Comparison of ENCODE assay signal across 8 mouse cellular contexts in genomic region chr6:88939281-88940089, GRCm38 (mm10). TPM values are rescaled to one million over a fixed set of nuclear protein-coding genes. Genes with fewer than 3 reads are reported as not detected.
DNase-seq lines count a peak whose midpoint lies in the region; ATAC-seq lines count a peak whose summit lies in the region.

No protein-coding gene starts in this region.

- H3K4me2 ChIP-seq in heart, embryonic 13.5 days = peak overlapping the region; percentile 49
- H3K4me2 ChIP-seq in midbrain, embryonic 14.5 days (ENCODE audit: low read length) = peak overlapping the region; percentile 12; the same call in 1 of the 2 replicates

- no peaks in the 10 kb centered on the region for H3K27me3 ChIP-seq in heart, embryonic 13.5 days (replicated peaks)
- H3K27me3 ChIP-seq in midbrain, embryonic 14.5 days (ENCODE audit: control insufficient read depth, insufficient read depth, low read length) = no peaks in the 10 kb centered on the region

- DNase-seq in gastrocnemius, adult 18-20 months (ENCODE audit: low spot score) = peak; percentile 60
- DNase-seq in gastrocnemius, postnatal 4 days (ENCODE audit: low spot score in 2 of 2) = no peak
- peak; percentile 89 for DNase-seq in brain, adult 2 months (ENCODE audit: low read depth, low spot score)
- DNase-seq in midbrain, embryonic 14.5 days = no peak
- DNase-seq in thymus, postnatal 36 days = peak; percentile 67 to 81
- DNase-seq in kidney, postnatal 4 days = no peak
- DNase-seq in cerebellum, postnatal 4 days (ENCODE audit: low spot score in 2 of 2) = no peak

- no peaks in the 10 kb centered on the region for H3K9me3 ChIP-seq in heart, embryonic 13.5 days
- no peaks in the 10 kb centered on the region for H3K9me3 ChIP-seq in midbrain, embryonic 14.5 days (ENCODE audit: control insufficient read depth, low read length)

- H3K27ac ChIP-seq in heart, embryonic 13.5 days (replicated peaks) = peak overlapping the region; percentile 94
- peak overlapping the region; percentile 87 for H3K27ac ChIP-seq in midbrain, embryonic 14.5 days (replicated peaks; ENCODE audit: low read depth, low read length)

- peak overlapping the region; percentile 76 for H3K9ac ChIP-seq in heart, embryonic 13.5 days
- no peak overlapping the region for H3K9ac ChIP-seq in midbrain, embryonic 14.5 days (replicated peaks; ENCODE audit: low read length)

- ATAC-seq in heart, embryonic 13.5 days (ENCODE audit: extremely low read depth, insufficient number of reproducible peaks, low FRiP score, low TSS enrichment) = no peak
- ATAC-seq in midbrain, embryonic 14.5 days (ENCODE audit: low FRiP score, low TSS enrichment) = no peak

- peak overlapping the region; percentile 10; the same call in 1 of the 2 replicates for H3K4me3 ChIP-seq in heart, embryonic 13.5 days
- H3K4me3 ChIP-seq in midbrain, embryonic 14.5 days (replicated peaks; ENCODE audit: low read depth, low read length) = no peak overlapping the region

- no peaks in the 10 kb centered on the region for H3K36me3 ChIP-seq in heart, embryonic 13.5 days
- H3K36me3 ChIP-seq in midbrain, embryonic 14.5 days (ENCODE audit: control insufficient read depth, insufficient read depth, low read length) = no peaks in the 10 kb centered on the region

- peaks cover 88% of the 10 kb centered on the region for H3K4me1 ChIP-seq in heart, embryonic 13.5 days
- H3K4me1 ChIP-seq in midbrain, embryonic 14.5 days (ENCODE audit: control insufficient read depth, insufficient read depth, low read length) = peaks cover 83% of the 10 kb centered on the region

- 36% methylated on average over 12 of the region's 12 CpGs for WGBS in heart, embryonic 13.5 days
- 16% methylated on average over 12 of the region's 12 CpGs for WGBS in midbrain, embryonic 14.5 days

RNA-seq across cellular contexts. Expression of gene Tpra1, which starts 37.4 kb away (rescaled TPM):
- 10 to 100 TPM; 17.9 to 27.9 TPM for total RNA-seq in gastrocnemius, adult 18-20 months (2021)
- total RNA-seq in gastrocnemius, postnatal 4 days (2021) = 10 to 100 TPM; 23.4 to 27.2 TPM
- 39.8 and 47.0 TPM in 2 replicates for polyA plus RNA-seq in heart, embryonic 13.5 days (2015; fragmentation: Nextera tagmentation; extraction: Ambion mirVana)
- 50.0 and 77.0 TPM in 2 replicates for polyA plus RNA-seq in midbrain, embryonic 14.5 days (2014; fragmentation: Nextera tagmentation; extraction: Ambion mirVana)

RNA-seq across cellular contexts. Expression of gene Mcm2, which starts 40.9 kb away (rescaled TPM):
- 1 to 10 TPM; 6.1 to 6.4 TPM for total RNA-seq in gastrocnemius, adult 18-20 months (2021)
- total RNA-seq in gastrocnemius, postnatal 4 days (2021) = 10 to 100 TPM; 37.2 to 44.3 TPM
- 98.1 and 98.3 TPM in 2 replicates for polyA plus RNA-seq in heart, embryonic 13.5 days (2015; fragmentation: Nextera tagmentation; extraction: Ambion mirVana)
- polyA plus RNA-seq in midbrain, embryonic 14.5 days (2014; fragmentation: Nextera tagmentation; extraction: Ambion mirVana) = 22.2 and 39.0 TPM in 2 replicates

Comparison
In these comparisons a context has a peak if more than half of its experiments do, and no peak if none do; other contexts are left out.
1. DNase-seq: peak in gastrocnemius, adult 18-20 months (single experiment), brain, adult 2 months (single experiment) and thymus, postnatal 36 days (2 of 2); none in gastrocnemius, postnatal 4 days (0 of 2), midbrain, embryonic 14.5 days (single experiment), kidney, postnatal 4 days (0 of 2) and cerebellum, postnatal 4 days (0 of 2).
2. RNA of gene Mcm2, which starts 40.9 kb away (total RNA-seq): 37.2 to 44.3 TPM in gastrocnemius, postnatal 4 days; 6.1 to 6.4 TPM in gastrocnemius, adult 18-20 months; every median in the first group is over 4 times any median in the second.